Mouse (Mus musculus): ENCODE data around the gene Tmem198. TPM values are rescaled to one million over a fixed set of nuclear protein-coding genes. Genes with fewer than 3 reads are reported as not detected.

The Tmem198 gene
- total RNA-seq, 1 experiment from 2014 or later, result 0.32 TPM

GRCm38 (mm10) chr1:75451900-75452299 is 27.4 kb upstream of the Tmem198 start:
- no peak for ATAC-seq (replicated peaks; ENCODE audit: low read depth, poor library complexity, severe bottlenecking)

DNA sequence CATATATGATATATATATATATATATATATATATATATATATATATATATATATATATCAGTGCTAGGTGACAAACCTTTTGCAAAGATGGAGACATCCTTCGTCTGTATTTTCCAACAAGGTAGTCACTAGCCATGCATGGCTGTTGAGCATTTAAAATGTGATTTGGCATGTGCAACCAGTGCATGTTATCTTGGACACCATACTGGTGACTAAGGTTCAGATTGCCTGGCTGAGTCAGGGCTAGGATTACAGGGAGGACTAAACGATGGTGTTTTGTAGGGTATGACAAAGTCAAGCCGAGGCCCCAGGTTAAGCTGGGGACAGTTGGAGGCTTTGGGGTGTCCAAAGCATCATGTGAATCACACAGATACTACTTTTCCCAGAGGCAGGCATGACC is 23.9 kb upstream of the Tmem198 start:
- ATAC-seq (replicated peaks; ENCODE audit: low read depth, poor library complexity, severe bottlenecking), result no peak

DNA sequence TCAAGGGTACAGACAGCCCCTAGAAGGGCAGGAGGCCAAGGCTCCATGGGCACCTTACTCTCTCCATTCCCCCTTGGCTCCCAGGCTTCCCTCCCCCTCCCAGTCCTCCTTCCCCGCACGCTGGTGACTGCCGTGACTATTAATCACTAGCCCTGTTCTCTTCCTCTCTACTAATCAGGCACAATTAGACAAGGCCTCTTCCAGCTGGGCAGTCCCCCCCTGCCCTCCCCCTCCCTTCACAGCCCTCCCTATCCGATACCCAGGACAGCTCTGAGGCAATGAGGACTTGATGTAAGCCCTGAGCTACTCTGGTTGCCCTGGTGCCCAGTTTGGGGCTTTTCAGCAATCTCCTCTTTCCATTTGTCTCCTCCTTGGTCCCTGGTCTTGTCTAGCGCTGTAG is 23.4 kb upstream of the Tmem198 start:
- no peak for ATAC-seq (replicated peaks; ENCODE audit: low read depth, poor library complexity, severe bottlenecking)

DNA sequence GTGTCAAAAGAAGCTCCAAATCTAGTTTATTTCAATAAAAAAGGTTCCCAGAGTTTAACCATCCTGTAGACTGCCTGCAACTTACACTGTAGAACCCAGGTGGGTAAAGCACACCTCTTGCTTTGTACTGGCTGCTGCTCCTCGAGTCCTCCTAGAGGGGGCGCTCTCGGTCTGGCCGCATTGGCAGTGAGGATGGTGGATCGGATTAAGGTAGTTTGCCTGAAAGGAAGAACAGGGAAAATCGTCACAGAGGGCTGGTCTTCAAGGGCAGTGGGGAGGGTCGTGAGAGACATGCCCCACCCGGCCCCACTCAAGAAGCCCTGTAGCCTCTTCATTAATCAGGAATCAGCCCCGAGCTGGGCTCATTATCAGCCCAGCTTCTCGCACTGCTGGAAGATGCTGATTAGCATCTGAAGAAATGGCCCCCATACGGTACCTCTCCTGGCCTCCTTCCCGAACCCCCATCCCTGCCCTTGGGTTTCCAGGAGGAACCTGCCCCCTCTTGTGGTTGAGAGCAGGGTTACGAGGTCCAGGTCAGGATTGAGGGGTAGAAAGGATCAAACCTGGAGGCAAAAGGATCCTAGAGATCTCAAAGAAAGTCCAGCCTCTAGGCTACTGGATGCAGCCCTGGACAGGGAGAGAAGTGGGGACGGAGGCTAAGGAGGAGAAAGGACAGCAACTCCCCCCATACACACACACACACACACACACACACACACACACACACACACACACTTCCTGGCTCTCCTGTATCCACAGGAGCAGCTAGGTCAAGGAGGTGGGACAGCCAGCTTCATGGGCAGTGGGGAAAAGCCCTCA is 22.4 kb upstream of the Tmem198 start:
- ATAC-seq (replicated peaks; ENCODE audit: low read depth, poor library complexity, severe bottlenecking), result no peak

DNA sequence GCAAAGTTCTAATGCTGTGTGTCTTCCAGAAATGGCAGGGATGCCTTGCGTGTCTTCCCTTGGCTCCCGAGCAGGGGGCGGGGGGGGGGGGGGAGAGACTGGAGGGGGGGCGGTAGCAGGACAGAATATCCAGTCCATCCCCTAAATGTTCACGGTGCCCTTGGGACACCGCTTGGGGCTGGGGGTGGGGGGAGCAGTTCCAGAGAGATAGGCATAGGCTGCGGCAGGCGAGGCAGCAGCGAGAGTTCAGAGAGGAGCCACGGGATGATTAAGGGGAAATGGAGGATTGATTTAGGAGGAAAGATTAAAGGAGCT is 21.7 kb upstream of the Tmem198 start:
- no peak for ATAC-seq (replicated peaks; ENCODE audit: low read depth, poor library complexity, severe bottlenecking)

DNA sequence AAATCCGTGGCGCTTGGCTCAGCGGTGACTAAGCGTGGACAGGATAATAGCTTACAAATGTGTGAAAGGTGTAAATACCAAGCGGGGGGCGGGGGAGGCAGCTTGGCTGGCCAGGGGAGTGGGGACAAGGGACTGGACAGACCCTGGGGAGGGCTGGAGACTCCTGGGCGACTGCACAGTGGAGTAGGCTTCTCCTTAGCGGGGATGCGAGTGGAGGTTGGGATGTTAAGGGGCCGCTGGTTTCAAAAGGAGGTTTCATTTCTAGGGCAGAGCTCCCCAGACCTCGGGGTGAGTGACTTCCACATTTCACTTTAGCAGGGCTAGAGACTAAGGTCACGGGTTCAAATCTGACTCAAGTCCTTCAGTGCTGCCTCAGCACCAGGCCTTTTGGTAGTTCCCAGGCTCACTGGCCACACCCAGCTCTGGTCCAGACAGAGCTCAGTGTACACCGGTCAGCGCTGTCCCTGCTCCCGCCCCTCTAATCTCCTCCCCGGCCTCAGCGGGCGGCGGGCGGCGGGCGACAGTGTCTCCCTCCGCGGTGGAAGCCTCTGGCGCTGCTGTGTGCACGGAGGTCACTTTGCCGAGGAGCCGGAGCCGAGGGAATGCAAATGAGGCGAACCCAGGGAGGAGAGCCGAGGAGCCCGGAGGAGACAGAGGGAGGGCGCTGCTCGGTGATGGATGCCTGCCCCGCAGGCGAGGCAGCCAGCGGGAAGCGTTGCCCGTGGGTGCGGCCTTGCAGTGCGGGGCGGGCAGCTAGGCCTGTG is 21.1 kb upstream of the Tmem198 start:
- peak; percentile 27 for ATAC-seq (replicated peaks; ENCODE audit: low read depth, poor library complexity, severe bottlenecking)

DNA sequence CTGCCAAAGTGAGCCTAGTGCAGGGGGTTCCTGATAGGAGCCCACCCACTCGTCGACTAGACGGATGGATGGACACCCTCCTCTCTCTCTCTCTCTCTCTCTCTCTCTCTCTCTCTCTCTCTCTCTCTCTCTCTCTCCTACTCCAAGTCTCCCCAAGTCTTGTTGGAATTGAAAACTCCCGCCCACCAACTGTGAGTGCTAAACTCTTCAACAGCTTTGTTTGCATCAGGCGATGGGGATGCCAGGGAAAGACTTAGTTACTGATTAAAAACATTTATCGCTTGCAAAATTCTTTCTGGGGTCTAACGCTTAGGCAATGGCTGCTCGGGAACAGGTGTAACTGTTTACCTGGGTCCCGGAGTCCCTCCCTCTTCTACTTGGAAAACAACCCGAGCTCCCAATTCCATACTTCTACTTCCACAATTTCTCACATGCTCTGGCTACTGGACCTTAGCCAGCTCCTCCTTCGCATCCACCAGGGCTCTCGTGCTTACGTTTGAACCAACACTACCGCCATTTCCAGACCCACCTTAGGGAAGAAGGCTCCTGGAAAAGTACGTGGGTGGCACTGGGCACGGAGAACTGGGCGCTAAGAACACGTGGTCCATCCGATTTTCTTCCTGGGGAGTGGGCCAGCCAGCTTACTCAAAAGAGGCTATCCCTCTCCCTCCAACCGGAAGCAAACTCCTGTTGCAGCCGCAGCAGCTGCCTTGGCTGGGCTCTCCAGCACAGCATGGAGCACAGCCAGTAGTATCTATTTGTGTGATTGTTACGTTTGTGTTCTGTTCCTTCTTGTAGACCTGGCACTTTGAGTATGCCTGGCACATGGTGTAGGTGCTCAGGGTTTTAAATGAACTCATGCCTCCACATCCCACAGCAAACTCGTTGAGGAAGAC is 20.3 kb upstream of the Tmem198 start:
- ATAC-seq (replicated peaks; ENCODE audit: low read depth, poor library complexity, severe bottlenecking), result no peak

- ATAC-seq (replicated peaks; ENCODE audit: low read depth, poor library complexity, severe bottlenecking), result no peak
These were observed 19.0 kb upstream of the Tmem198 start for GRCm38 (mm10) chr1:75460297-75460696.

DNA sequence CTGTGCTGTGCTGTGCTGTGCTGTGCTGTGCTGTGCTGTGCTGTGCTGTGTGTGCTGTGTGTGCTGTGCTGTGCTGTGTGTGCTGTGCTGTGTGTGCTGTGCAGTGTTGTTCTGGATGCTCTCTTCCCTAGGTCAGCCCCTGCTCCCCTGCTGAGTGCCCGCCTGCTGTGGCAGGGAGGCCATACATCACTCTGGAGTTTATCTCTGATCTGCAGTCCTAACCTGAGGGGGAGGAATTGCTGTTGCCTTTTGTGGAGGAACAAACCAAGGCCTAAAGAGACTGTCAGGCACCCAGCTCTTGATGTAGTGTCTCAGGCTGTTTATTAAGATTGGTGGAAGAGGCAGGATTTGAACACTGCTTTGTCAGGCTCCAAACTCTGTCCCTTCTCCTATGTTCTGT is 16.7 kb upstream of the Tmem198 start:
- 0 out of 2 replicates have a peak, but pooled peaks have one; percentile 15 for ATAC-seq (replicated peaks; ENCODE audit: low read depth, poor library complexity, severe bottlenecking)

GRCm38 (mm10) chr1:75463652-75464204 is 15.6 kb upstream of the Tmem198 start:
- ATAC-seq (replicated peaks; ENCODE audit: low read depth, poor library complexity, severe bottlenecking), result peak; percentile 28; the same call in 1 of the 2 replicates

DNA sequence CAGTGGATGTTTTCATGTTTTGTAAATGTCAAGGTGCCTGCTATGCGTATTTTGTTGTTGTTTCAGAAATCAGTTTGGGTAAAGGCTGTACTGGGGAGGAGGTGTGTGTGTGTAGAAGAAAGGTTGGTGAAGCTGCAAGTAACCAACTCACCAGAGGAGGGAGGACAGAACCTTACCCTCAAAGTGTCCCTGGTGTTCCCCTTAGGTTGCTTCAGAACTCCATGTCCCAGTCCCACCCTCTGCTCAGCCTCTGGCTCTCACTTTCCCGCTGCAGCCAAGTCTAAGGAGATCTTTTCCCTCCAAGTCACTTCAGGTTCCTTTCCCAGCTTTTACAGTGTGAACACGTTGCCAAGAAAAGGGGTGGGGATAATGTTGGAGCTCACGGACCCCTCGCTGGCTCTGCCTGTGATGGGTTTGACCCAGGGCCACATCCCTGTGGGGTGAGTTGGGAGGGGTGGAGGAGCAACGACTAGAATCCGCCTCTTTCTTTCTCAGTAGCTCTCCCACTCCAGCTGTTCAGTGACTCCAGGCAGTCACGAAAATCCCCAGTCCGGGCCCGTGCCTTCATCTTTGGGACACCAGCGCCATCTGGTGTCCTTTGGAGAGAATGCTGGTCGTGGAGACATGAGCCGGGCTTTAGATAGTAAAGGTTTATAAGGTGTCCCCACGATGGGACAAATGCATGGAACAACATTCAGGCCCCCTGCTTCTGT is 12.0 kb upstream of the Tmem198 start:
- peak; percentile 81 for ATAC-seq (replicated peaks; ENCODE audit: low read depth, poor library complexity, severe bottlenecking)

DNA sequence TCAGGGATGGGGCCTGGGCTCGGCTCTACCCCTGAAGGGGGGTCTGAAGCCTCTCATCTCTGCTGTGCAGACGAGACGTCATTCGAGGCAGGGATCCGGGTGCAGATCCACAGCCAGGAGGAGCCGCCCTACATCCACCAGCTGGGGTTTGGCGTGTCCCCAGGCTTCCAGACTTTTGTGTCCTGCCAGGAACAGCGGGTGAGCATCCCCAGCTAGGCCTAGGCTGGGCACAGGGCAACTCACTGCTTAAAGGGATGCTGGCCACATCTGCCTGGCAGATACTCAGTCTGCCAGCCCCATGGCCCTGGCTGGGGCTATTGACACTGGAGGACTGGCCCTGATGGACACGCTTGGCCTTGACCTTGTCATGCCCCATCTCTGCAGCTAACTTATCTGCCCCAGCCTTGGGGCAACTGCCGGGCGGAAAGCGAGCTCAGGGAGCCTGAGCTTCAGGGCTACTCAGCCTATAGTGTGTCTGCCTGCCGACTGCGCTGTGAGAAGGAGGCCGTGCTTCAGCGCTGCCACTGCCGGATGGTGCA is 10.0 kb upstream of the Tmem198 start:
- no peak for ATAC-seq (replicated peaks; ENCODE audit: low read depth, poor library complexity, severe bottlenecking)

DNA sequence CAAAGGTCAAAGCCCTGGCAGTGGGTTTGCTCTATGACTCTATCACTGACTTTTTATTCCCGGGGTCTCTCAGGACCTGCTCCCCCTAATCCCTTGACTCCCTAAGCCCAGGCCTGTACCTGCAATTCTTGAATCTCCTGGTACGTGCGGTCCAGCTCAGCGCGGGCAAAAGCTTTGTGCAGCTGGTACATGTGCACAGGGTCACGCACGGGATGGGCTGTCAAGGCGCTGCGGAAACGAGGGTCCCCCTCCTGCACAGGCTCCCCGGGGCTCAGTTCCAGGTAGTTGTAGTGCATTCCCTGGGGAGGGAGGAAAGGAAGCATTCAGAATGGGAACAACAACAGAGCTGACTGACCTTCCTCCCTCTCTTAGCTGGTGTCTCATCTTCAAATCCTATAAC is 2.9 kb upstream of the Tmem198 start:
- no peak for ATAC-seq (replicated peaks; ENCODE audit: low read depth, poor library complexity, severe bottlenecking)

- peak; percentile 61 for ATAC-seq (replicated peaks; ENCODE audit: low read depth, poor library complexity, severe bottlenecking)
These were observed 1.9 kb upstream of the Tmem198 start for GRCm38 (mm10) chr1:75477264-75477965.

- ATAC-seq (replicated peaks; ENCODE audit: low read depth, poor library complexity, severe bottlenecking), result no peak
These were observed 1.4 kb upstream of the Tmem198 start for GRCm38 (mm10) chr1:75477966-75478290.

GRCm38 (mm10) chr1:75478497-75478896 is 835 bp upstream of the Tmem198 start:
- no peak for ATAC-seq (replicated peaks; ENCODE audit: low read depth, poor library complexity, severe bottlenecking)

DNA sequence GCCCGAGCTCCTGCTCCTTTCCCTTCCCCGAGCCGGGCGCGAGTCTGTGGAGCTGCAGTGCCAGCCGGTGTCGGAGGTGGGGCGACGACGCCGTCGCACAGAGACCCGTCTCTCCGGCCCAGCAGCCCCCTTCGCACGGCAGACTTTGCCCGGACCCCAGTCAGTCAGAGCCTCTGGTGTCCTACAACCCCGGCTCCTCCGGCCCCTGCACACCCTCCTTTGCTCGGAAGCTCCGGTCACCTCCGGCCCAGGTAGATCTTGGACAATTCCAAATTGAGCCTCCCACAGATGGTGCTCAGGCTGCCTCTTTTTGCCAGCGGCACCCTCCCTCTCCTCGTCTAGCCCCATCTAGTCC is 280 bp downstream of the Tmem198 start:
- no peak for ATAC-seq (replicated peaks; ENCODE audit: low read depth, poor library complexity, severe bottlenecking)

DNA sequence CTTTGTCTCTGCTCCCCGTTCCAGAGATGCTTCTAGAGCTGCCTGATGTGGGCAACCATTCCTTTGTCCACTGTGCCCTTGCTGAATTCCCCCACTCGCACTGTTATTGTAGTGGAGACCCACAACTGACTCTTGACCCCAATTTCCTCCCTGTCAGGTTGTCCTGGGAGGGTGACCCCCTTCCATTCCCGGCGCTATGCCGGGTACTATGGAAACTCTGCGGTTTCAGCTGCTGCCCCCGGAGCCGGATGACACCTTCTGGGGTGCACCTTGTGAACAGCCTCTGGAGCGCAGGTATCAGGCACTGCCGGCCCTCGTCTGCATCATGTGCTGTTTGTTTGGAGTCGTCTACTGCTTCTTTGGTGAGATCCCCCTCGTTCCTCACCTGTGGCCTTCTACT is 704 bp downstream of the Tmem198 start:
- ATAC-seq (replicated peaks; ENCODE audit: low read depth, poor library complexity, severe bottlenecking), result no peak

DNA sequence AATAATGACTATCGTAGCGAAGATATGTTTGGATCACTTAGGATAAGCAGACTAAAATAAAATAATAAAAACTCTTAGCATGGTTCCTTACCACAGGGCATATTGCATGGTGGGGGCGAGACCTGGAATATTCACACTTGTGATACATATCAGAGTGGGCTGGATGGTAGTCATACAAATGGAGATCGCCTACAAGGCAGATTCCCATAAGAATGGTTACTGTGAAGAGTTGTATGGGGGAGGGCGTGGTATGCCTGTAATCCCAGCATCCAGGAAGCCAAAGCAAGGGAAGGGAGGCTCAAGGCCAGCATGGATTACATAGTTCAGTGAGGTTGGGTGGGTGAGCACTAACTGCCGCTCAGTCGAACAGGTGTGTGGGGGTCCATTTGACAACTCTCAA is 1.4 kb downstream of the Tmem198 start:
- ATAC-seq (replicated peaks; ENCODE audit: low read depth, poor library complexity, severe bottlenecking), result no peak

Data from common myeloid progenitor, adult 5-6 weeks (primary cell).